Mouse (Mus musculus) left cerebral cortex, postnatal 10 days (tissue): ENCODE measurements at regions not wholly inside any gene's neighbourhood (a gene's known extent, or its start where the extent isn't known, plus 50 kb on each side); places are given as distances from the start of the nearest gene placed in this dataset.

Experiments used
- DNase-seq, 2 experiments: peaks; one replicate each; pipeline ENCODE4 v3.0.0; 2021 to 2022; ENCODE audit warnings: low spot score in 2 of 2, mixed read lengths in 1 of 2; ENCODE audit errors: extremely low spot score in 1 of 2
- intact Hi-C: fragments of 180-260 bp; cut with DNase I; formaldehyde crosslinking; loops from one replicate; pipeline ENCODE4 v1.15.1; 2025

DNA sequence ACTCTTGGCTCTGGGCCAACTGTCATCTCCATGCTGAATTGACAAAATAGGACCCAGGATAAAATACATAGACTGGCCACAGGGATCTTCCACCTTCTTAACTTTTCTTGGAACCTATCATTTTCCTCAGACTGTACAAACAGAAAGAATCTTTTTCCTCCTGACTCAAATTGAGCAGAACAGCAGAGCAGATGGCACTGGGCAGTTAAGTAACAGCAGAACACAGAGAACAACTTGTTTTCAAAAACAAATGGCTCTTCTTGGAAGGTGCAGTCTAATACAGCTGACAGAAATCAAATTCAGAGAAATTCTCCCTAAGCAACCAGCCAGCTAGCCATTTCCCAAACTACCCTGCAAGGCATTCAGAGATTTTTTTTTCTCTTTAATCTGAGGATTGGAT is 763.0 kb downstream of the Gsdmc2 start:
- intact Hi-C loops, result no loop called here
- peak in 1 of 2 experiments; percentile 4 for DNase-seq

- DNase-seq, result no peak
- intact Hi-C loops, result no loop called here
Observed at GRCm38 (mm10) chr15:63079825-63080224, 765.2 kb downstream of the Gsdmc2 start.

- DNase-seq, result no peak
- intact Hi-C loops, result no loop called here
Observed at GRCm38 (mm10) chr15:63071921-63072320, 773.1 kb downstream of the Gsdmc2 start.

GRCm38 (mm10) chr15:63067126-63067525 is 777.9 kb downstream of the Gsdmc2 start:
- intact Hi-C loops, result no loop called here
- no peak for DNase-seq

DNA sequence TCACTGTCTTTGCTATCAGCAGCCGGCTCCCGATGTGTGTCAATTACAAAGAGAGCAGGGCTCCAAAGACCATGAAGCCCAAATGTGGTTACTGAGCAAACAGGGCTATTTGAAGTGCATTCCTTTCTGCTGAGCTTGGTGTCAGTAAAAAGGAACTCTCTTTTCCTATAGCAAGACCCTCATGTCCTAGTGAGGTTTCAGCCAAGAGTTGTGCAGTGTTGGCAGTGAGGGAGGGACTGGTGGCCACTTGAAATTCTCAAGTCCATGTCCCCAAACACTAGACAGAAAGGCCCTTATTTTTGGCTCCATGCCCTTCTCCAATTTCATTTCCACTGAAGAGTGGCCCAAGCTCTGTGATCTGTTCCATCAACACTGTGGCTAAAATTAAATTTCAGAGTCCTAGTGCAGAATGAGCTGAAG is 778.9 kb downstream of the Gsdmc2 start:
- DNase-seq, result no peak
- intact Hi-C loops, result no loop called here

DNA sequence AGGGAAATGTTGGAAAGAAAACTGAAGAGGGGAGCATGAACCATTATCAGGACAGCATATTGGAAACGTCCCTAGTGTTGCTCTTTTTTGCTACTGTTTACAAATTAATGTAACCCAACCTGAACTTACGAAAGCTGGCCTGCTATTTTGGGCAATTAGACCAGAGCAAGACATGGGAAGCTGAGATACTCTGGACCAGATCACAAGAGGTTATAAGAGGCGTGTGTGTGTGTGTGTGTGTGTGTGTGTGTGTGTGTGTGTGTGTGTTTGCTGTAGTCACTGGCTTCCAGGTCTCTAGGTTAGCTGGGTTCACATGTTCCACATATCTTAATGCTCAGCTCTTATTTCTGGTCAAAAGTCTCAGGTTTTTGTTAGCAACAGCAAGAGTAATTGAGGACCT is 783.1 kb downstream of the Gsdmc2 start:
- no peak for DNase-seq
- intact Hi-C loops, result no loop called here

DNA sequence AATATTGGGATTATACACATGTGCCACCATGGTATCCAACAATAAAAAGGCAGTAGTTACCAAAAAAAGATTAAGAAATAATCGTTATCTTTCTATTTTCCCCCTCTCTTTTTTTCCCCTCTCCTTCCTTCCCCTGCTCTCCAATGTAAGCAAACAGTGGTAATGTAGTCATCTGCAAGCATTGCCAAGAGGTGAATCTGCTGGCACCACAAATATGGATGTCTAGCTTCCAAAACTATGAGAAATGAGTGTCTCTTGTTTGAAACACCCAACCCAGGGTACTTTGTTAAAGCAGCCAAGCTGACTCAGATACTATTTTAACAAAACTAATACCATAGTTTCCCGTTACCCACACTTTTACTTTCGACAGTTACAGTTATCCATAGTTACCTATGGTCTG is 784.2 kb downstream of the Gsdmc2 start:
- intact Hi-C loops, result no loop called here
- no peak for DNase-seq

GRCm38 (mm10) chr15:63052570-63053255 is 792.3 kb downstream of the Gsdmc2 start:
- DNase-seq, result peak in 1 of 2 experiments; percentile 56
- intact Hi-C loops, result no loop called here

GRCm38 (mm10) chr15:63050033-63050432 is 794.9 kb downstream of the Gsdmc2 start:
- DNase-seq, result no peak
- intact Hi-C loops, result no loop called here

GRCm38 (mm10) chr15:63042367-63042766 is 802.6 kb downstream of the Gsdmc2 start:
- no peak for DNase-seq
- intact Hi-C loops, result no loop called here

GRCm38 (mm10) chr15:63036241-63036640 is 808.7 kb downstream of the Gsdmc2 start:
- DNase-seq, result no peak
- intact Hi-C loops, result no loop called here

- DNase-seq, result no peak
- intact Hi-C loops, result no loop called here
Observed at GRCm38 (mm10) chr15:63020826-63021225, 824.2 kb downstream of the Gsdmc2 start.

DNA sequence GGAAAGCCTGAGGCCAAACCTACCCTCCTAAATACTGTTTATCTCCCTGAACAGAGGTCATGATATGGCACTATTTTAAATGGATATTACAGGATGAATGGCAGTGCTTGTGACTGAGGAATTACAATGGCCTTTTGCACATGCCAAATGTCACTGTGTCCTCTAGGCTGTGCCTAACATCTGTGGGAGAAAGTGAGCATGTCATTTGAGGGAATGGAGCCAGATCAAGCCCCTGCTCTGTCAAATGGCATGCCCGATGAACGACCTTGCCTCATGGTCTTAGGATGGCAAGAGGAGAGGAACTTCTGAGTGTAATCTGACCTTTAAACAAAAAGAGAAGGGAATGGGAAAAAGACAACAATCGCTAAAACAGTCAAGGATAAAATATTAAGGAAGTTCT is 827.0 kb downstream of the Gsdmc2 start:
- intact Hi-C loops, result no loop called here
- no peak for DNase-seq

DNA sequence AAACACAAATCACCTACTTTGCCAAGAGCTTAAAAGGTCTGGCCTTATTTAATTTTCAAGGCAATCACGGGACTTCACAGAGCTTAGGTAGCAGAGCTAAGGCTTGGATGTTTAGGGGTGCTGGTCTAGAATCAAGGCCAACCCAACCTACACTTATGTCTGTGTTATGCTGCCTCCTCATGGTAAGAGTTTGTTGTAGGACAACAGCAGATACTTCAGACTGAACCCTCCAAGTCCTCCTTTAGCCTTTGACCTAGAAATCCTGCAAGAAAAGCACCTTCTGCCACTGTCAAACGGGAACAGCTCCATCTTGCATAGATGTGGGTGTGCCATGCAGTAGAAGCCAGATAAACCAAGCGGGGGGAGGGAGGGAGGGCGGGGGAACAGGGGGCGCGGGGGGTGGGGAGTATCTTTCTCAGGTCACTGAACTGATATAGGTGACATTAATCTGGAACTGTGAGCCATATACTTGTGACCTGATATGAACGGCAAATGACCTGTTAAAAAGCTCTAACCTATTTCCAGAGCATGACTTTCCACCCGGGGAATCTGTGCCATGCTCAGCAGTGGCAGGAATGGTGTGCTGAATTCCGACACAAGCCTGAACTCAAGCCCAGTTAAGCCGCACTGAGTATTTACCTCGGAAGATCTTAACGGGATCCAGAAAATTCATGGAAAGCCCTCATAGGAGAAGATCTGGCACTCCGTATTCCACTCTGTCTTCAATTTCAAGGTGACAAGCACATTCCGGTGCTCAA is 838.3 kb downstream of the Gsdmc2 start:
- intact Hi-C loops, result no loop called here
- DNase-seq, result no peak

- intact Hi-C loops, result no loop called here
- no peak for DNase-seq
Observed at GRCm38 (mm10) chr15:62994691-62995090, 850.3 kb downstream of the Gsdmc2 start.

DNA sequence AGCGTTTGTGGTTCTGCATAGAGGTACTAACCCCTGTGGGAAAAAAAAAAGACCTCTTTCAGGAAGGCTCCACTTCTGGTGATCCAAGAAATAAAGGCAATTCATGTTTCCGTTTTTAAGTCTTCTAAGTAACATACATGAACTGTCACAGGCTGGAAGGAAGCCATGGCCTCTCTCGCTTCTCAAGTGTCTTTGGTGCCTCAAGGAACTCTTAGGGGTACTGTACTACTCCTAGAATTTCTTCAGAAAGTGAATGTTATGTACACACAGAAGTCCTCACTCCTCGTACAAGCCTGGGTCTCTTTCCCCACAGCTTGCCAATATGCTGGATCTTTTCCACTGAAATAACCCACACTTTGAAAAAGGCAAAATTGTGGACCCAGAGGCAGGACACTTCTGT is 858.1 kb downstream of the Gsdmc2 start:
- intact Hi-C loops, result no loop called here
- no peak for DNase-seq

DNA sequence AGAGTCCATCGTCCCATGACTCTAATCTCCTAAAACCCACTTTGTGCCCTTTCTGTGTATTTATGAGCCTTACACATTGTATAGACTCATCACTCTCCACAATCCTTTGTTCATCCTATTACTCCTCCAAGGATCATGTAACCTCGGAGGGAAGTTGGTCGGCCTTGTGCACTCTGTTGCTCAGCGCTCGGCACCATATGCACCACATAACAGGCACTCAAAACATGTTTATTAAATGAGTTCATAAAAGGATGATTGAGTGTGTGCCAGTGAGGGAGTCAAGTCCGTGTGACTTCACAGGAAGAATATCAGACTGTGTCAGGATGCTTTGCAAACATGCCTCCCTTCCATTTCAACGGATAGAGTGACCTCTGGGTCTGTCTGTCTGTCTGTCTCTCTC is 858.8 kb downstream of the Gsdmc2 start:
- intact Hi-C loops, result no loop called here
- no peak for DNase-seq

DNA sequence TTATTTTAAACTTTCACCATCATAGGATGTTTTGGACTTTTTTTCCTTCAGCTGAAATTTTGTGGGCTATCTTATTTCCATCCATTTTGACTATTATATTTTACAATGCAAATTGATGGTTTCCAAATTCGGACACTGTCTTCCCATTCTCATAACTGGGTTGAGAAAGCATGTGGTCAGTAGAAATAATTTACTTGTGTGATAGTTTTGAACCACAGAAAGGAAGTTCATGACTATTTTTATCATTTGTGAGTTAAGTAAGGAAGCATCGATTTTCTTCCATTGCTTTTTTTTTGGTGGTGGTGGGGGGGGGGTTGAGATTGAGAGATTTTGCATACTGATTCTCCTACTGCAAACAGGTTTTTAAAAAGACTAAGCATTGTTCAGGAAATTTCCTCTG is 874.4 kb downstream of the Gsdmc2 start:
- intact Hi-C loops, result no loop called here
- no peak for DNase-seq

DNA sequence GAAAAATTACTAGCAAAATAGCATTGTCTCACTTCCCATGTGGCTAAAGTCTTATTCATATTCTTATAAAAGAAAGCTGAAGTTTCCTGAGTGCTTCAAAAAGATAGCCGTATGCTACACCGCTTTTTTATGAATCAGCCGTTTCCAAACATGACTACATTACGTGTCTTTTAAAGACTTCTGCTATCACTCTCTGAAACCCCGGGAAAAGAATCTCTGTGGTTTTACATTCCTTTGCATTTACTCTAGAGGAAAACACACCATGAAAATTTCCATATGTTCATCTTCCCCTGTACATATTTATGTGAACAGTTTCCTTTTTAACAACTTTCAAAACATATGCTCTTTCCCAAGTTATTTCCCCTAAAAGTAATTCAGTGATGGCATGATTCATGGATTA is 882.3 kb downstream of the Gsdmc2 start:
- intact Hi-C loops, result no loop called here
- no peak for DNase-seq

DNA sequence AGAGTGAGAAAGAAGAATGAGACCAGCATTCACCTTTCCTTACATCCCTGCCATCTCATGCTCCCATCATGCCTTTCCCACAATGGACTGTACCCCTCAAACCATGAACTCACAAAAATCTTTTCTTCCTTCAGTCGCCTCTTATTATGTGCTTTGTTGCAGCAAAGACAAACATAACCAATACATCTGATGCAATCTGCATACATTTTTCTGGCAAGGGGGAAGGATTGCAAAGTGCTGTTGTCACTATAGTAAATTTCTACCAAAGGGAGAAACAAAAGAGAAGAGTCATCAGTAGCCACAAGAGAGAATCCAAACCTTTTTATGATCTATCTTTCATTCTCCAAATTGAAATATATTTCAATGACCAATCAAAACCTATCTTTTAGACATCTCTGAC is 884.4 kb downstream of the Gsdmc2 start:
- DNase-seq, result no peak
- intact Hi-C loops, result no loop called here
